Mouse (Mus musculus): ENCODE data around the gene Sppl2a.
"Not testable (repeated sequence)": the region's sequence is repeated elsewhere in the genome, so short reads cannot be mapped to it uniquely, and the experiment has no call there.

DNA sequence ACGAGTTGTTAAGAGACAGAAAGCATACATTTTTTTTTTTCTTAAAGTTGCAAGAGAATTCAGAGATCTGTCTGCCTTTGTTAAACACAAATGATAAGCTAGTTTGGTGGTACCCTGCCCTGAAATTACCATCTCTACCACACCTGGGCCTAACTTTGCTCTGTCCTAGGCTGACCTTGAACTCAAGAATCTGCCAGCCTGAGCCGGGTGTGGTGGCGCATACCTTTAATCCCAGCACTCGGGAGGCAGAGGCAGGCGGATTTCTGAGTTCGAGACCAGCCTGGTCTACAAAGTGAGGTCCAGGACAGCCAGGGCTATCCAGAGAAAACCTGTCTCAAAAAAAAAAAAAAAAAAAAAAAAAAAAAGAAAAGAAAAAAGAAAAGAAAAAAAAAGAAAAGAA is 16.3 kb upstream of the Sppl2a start:
- not testable (repeated sequence) for TF ChIP-seq POLR2A (IDR thresholded peaks at IDR 0.05; ENCODE audit: borderline replicate concordance, extremely low read depth, insufficient read depth, insufficient read length, poor library complexity, severe bottlenecking); CTCF (IDR thresholded peaks at IDR 0.05; ENCODE audit: borderline replicate concordance, extremely low read depth, insufficient read depth, insufficient read length)

Data from brain, embryonic 14.5 days (tissue).